8 mouse cellular contexts compared by ENCODE assay signal in the genomic region with DNA sequence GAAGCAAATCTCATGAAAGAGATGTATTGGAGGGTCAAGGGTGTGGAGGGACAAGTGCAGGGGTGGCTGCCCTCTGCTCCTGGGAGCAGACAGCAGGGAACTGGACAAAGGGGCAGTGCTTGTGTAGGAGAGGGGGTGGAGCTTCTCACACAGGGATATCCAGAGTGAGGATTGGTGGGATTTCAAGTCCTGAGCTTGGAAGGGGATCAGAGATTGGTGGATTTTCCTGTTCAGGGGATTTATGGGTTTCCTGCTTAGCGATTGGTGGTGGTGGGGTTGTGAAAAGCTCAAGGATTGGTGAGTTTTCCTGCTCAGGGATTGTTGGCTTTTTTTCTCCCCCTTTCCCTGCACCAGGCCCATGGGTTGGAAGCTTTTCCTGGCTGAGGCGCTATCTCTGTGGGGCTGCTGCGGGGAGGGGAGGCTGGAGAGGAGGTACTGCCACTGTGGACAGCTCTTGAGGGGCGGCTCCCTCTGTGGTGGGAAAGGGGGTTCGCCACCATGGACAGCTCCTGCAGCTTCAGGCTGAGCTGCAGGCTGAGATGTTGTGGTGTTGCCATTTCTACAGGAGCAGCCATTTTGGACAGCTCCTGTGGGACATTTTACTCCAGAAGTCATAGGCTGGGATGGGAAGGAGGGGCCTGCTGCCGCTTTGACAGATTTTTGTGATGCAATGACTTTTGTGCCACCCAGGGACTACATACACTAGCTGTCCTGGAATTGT. TPM values are rescaled to one million over a fixed set of nuclear protein-coding genes. Genes with fewer than 3 reads are reported as not detected.
DNase-seq lines count a peak whose midpoint lies in the region; ATAC-seq and TF ChIP-seq lines count a peak whose summit lies in the region.

No protein-coding gene starts in this region.

- peak; percentile 25 to 58 for DNase-seq in gastrocnemius, postnatal 4 days (ENCODE audit: low spot score in 2 of 2)
- DNase-seq in gastrocnemius, adult 8-10 months (ENCODE audit: low spot score in 2 of 2): no peak
- DNase-seq in 3134 (ENCODE audit: extremely low read depth, insufficient read length, low spot score): peak; percentile 20
- DNase-seq in adrenal gland, adult (ENCODE audit: inconsistent age in 2 of 2, low spot score in 1 of 2): peak; percentile 37 to 66
- peak; percentile 37 to 51 (median 51) for DNase-seq in liver, embryonic 14.5 days (ENCODE audit: low read depth in 3 of 3, low spot score in 3 of 3)
- DNase-seq in testis, postnatal 10 days (ENCODE audit: low spot score): peak; percentile 82
- no peak for DNase-seq in gastrocnemius, adult 18-20 months (ENCODE audit: low spot score)

- no peaks in the 10 kb centered on the region for H3K27me3 ChIP-seq in heart, embryonic 15.5 days
- no peaks in the 10 kb centered on the region for H3K27me3 ChIP-seq in liver, embryonic 14.5 days (ENCODE audit: control insufficient read depth, insufficient read depth, low read length)

- H3K4me1 ChIP-seq in heart, embryonic 15.5 days (replicated peaks): no peaks in the 10 kb centered on the region
- no peaks in the 10 kb centered on the region; a peak in 1 of 4 replicates for H3K4me1 ChIP-seq in liver, embryonic 14.5 days (replicated peaks; ENCODE audit: control insufficient read depth in 2 of 2, insufficient read depth in 2 of 2, low read length in 1 of 2)

- WGBS in heart, embryonic 15.5 days: 14% methylated on average over 6 of the region's 6 CpGs
- 14% methylated on average over 6 of the region's 6 CpGs for WGBS in liver, embryonic 14.5 days (ENCODE audit: insufficient replicate concordance)

- H3K27ac ChIP-seq in heart, embryonic 15.5 days: no peak overlapping the region
- H3K27ac ChIP-seq in liver, embryonic 14.5 days: no peak overlapping the region

- H3K9ac ChIP-seq in heart, embryonic 15.5 days: no peak overlapping the region
- no peak overlapping the region for H3K9ac ChIP-seq in liver, embryonic 14.5 days (replicated peaks)

- TF ChIP-seq CTCF in liver, embryonic 14.5 days (IDR thresholded peaks at IDR 0.05; ENCODE audit: low read depth): peak; percentile 12; the same call in 1 of the 2 replicates

- no peak overlapping the region for H3K4me3 ChIP-seq in heart, embryonic 15.5 days
- H3K4me3 ChIP-seq in liver, embryonic 14.5 days (ENCODE audit: insufficient read depth in 1 of 2, low read depth in 2 of 2, low read length in 2 of 2): no peak overlapping the region

- H3K36me3 ChIP-seq in heart, embryonic 15.5 days: no peaks in the 10 kb centered on the region
- no peaks in the 10 kb centered on the region for H3K36me3 ChIP-seq in liver, embryonic 14.5 days (replicated peaks; ENCODE audit: control insufficient read depth, insufficient read depth, low read depth)

- no peak for TF ChIP-seq EP300 in liver, embryonic 14.5 days (IDR thresholded peaks at IDR 0.05; ENCODE audit: low read depth)

- no peak overlapping the region for H3K4me2 ChIP-seq in heart, embryonic 15.5 days
- no peak overlapping the region for H3K4me2 ChIP-seq in liver, embryonic 14.5 days (ENCODE audit: low read depth)

- ATAC-seq in heart, embryonic 15.5 days (replicated peaks; ENCODE audit: insufficient number of reproducible peaks, insufficient read depth, low FRiP score, low read depth): peak; percentile 64; the same call in 1 of the 2 replicates
- ATAC-seq in liver, embryonic 14.5 days (ENCODE audit: insufficient read depth): peak; percentile 47; the same call in 1 of the 2 replicates

- no peaks in the 10 kb centered on the region for H3K9me3 ChIP-seq in heart, embryonic 15.5 days (replicated peaks)
- no peaks in the 10 kb centered on the region for H3K9me3 ChIP-seq in liver, embryonic 14.5 days (ENCODE audit: control insufficient read depth, low read length)

RNA-seq across cellular contexts. Expression of gene Faiml, which starts 18.9 kb away (rescaled TPM):
- not detected for total RNA-seq in gastrocnemius, postnatal 4 days (2021)
- not detected for total RNA-seq in gastrocnemius, adult 8-10 months (2022)
- polyA plus RNA-seq in heart, embryonic 15.5 days (2015; fragmentation: Nextera tagmentation; extraction: Ambion mirVana): not detected in 2 replicates
- not detected in 2 replicates for polyA plus RNA-seq in liver, embryonic 14.5 days (2012; rRNA removed)
- polyA plus RNA-seq in liver, embryonic 14.5 days (2014; fragmentation: Nextera tagmentation; extraction: Ambion mirVana): not detected in 2 replicates
- not detected for total RNA-seq in gastrocnemius, adult 18-20 months (2021)

RNA-seq across cellular contexts. Expression of gene Cep70, which starts 25.0 kb away (rescaled TPM):
- 1 to 10 TPM; 4.8 to 6.3 TPM for total RNA-seq in gastrocnemius, postnatal 4 days (2021)
- total RNA-seq in gastrocnemius, adult 8-10 months (2022): 1 to 10 TPM; 2.2 to 2.8 (median 2.5) TPM
- polyA plus RNA-seq in heart, embryonic 15.5 days (2015; fragmentation: Nextera tagmentation; extraction: Ambion mirVana): 20.9 and 22.7 TPM in 2 replicates
- 10.5 and 13.7 TPM in 2 replicates for polyA plus RNA-seq in liver, embryonic 14.5 days (2012; rRNA removed)
- polyA plus RNA-seq in liver, embryonic 14.5 days (2014; fragmentation: Nextera tagmentation; extraction: Ambion mirVana): 25.5 and 27.2 TPM in 2 replicates
- total RNA-seq in gastrocnemius, adult 18-20 months (2021): 1 to 10 TPM; 3.2 to 4.6 TPM

Comparison
In these comparisons a context has a peak if more than half of its experiments do, and no peak if none do; other contexts are left out.
1. DNase-seq: peak in gastrocnemius, postnatal 4 days (2 of 2), 3134 (single experiment), adrenal gland, adult (2 of 2), liver, embryonic 14.5 days (3 of 3) and testis, postnatal 10 days (single experiment); none in gastrocnemius, adult 8-10 months (0 of 2) and gastrocnemius, adult 18-20 months (single experiment).